In genomic region chr5:97111207-97111910, GRCm38 (mm10) we compare ENCODE assay signal across 8 mouse cellular contexts. TPM values are rescaled to one million over a fixed set of nuclear protein-coding genes. Genes with fewer than 3 reads are reported as not detected.
DNase-seq lines count a peak whose midpoint lies in the region; ATAC-seq and TF ChIP-seq lines count a peak whose summit lies in the region.

Gene Paqr3, minus strand, starts transcription at chr5:97111596.

- no peak for TF ChIP-seq RAD21 in MEL (IDR thresholded peaks at IDR 0.05; ENCODE audit: low read depth, low read length)

- no peak for TF ChIP-seq EP300 in MEL (IDR thresholded peaks at IDR 0.05; ENCODE audit: low read depth in 1 of 2, low read length in 2 of 2)

- no peak for TF ChIP-seq CTCF in MEL (IDR thresholded peaks at IDR 0.05 in 2 of 3, conservative IDR thresholded peaks at IDR 0.05 in 1 of 3; ENCODE audit: control insufficient read depth in 1 of 3, insufficient read depth in 1 of 3, low read depth in 2 of 3, low read length in 3 of 3, poor library complexity in 1 of 3, severe bottlenecking in 1 of 3)
- no peak for TF ChIP-seq CTCF in cerebellum, adult 2 months (IDR thresholded peaks at IDR 0.05; ENCODE audit: borderline replicate concordance, insufficient read depth, low read depth, low read length)

- H3K4me3 ChIP-seq in MEL (ENCODE audit: control insufficient read depth in 1 of 2, insufficient read depth in 1 of 2, low read depth in 2 of 2, low read length in 2 of 2): peak within 1 kb of the TSS; percentile 72 to 90
- peak within 1 kb of the TSS; percentile 99 for H3K4me3 ChIP-seq in cerebellum, adult 2 months (replicated peaks; ENCODE audit: insufficient read depth, low read depth, low read length)
- H3K4me3 ChIP-seq in lung, embryonic 16.5 days (ENCODE audit: low read length): peak within 1 kb of the TSS; percentile 77

- peak; percentile 96 for DNase-seq in MEL (ENCODE audit: low read depth, low spot score)
- peak; percentile 98 to 99 for DNase-seq in cerebellum, adult 2 months
- DNase-seq in forelimb bud, embryonic 11.5 days (ENCODE audit: low read depth, low spot score): peak; percentile 94
- peak; percentile 83 for DNase-seq in layer of hippocampus, adult 9-10 months (ENCODE audit: low spot score)
- peak; percentile 96 for DNase-seq in ovary, postnatal 10 days (ENCODE audit: low spot score)
- DNase-seq in thymus, postnatal 10 days (ENCODE audit: low spot score in 2 of 2): peak; percentile 89 to 92

- TF ChIP-seq POLR2A in MEL (IDR thresholded peaks at IDR 0.05; ENCODE audit: control insufficient read depth in 1 of 2, insufficient read depth in 1 of 2, low read depth in 1 of 2, low read length in 2 of 2, poor library complexity in 1 of 2): peak; percentile 34 to 55; a peak in 1 of 4 replicates
- peak; percentile 53 for TF ChIP-seq POLR2A in cerebellum, adult 2 months (IDR thresholded peaks at IDR 0.05; ENCODE audit: borderline replicate concordance, insufficient read depth, low read length)

- H3K27ac ChIP-seq in MEL (ENCODE audit: control insufficient read depth, low read depth, low read length): no peak within 1 kb of the TSS
- H3K27ac ChIP-seq in cerebellum, adult 2 months (ENCODE audit: insufficient read depth, low read length): peak within 1 kb of the TSS; percentile 43; the same call in 1 of the 2 replicates
- peak within 1 kb of the TSS; percentile 46; the same call in 1 of the 2 replicates for H3K27ac ChIP-seq in lung, embryonic 16.5 days (ENCODE audit: low read length)

- peaks cover 17 to 27% of the 10 kb centered on the region in 2 experiments; a peak in 3 of 4 replicates for H3K4me1 ChIP-seq in MEL (ENCODE audit: control insufficient read depth in 1 of 2, insufficient read depth in 2 of 2, low read length in 2 of 2)
- H3K4me1 ChIP-seq in cerebellum, adult 2 months (ENCODE audit: control insufficient read depth, insufficient read depth, low read length): no peaks in the 10 kb centered on the region; the same call in 1 of the 2 replicates
- peaks cover 7% of the 10 kb centered on the region for H3K4me1 ChIP-seq in lung, embryonic 16.5 days (replicated peaks; ENCODE audit: control insufficient read depth, insufficient read depth, low read length)

- H3K4me2 ChIP-seq in lung, embryonic 16.5 days (ENCODE audit: low read depth, low read length): peak within 1 kb of the TSS; percentile 97

- peaks cover 0 to 21% of the 10 kb centered on the region in 2 experiments; a peak in 2 of 4 replicates for H3K36me3 ChIP-seq in MEL (ENCODE audit: control insufficient read depth in 1 of 2, insufficient read depth in 2 of 2, low read length in 2 of 2)
- H3K36me3 ChIP-seq in lung, embryonic 16.5 days (ENCODE audit: control insufficient read depth, insufficient read depth, low read length): no peaks in the 10 kb centered on the region

- no peaks in the 10 kb centered on the region for H3K27me3 ChIP-seq in MEL (ENCODE audit: control insufficient read depth in 1 of 2, insufficient read depth in 2 of 2, low read length in 2 of 2)
- H3K27me3 ChIP-seq in cerebellum, adult 2 months (ENCODE audit: control insufficient read depth, insufficient read depth, low read length): no peaks in the 10 kb centered on the region
- no peaks in the 10 kb centered on the region for H3K27me3 ChIP-seq in lung, embryonic 16.5 days (ENCODE audit: control insufficient read depth, insufficient read depth, low read depth, low read length)

- H3K9me3 ChIP-seq in MEL (replicated peaks; ENCODE audit: insufficient read depth, low read length): no peaks in the 10 kb centered on the region
- no peaks in the 10 kb centered on the region for H3K9me3 ChIP-seq in lung, embryonic 16.5 days (ENCODE audit: control insufficient read depth, low read length)

- H3K79me2 ChIP-seq in MEL (ENCODE audit: control insufficient read depth, insufficient read depth, low read length, poor library complexity): no peaks in the 10 kb centered on the region

- peak within 1 kb of the TSS; percentile 75 for H3K9ac ChIP-seq in MEL (ENCODE audit: control insufficient read depth, low read depth, low read length, poor library complexity, severe bottlenecking)
- H3K9ac ChIP-seq in lung, embryonic 16.5 days (ENCODE audit: low read length): peak within 1 kb of the TSS; percentile 81

- ATAC-seq in hematopoietic stem cell, adult 5-6 weeks (replicated peaks in 1 of 2; ENCODE audit: insufficient read depth in 1 of 2, low FRiP score in 2 of 2, low TSS enrichment in 1 of 2, low read depth in 1 of 2, poor library complexity in 2 of 2, severe bottlenecking in 2 of 2): peak; percentile 96 to 98
- peak; percentile 98 for ATAC-seq in lung, embryonic 16.5 days (ENCODE audit: low read depth)

- WGBS in cerebellum, adult 2 months: under 1% methylated on average over 58 of the region's 62 CpGs
- 0% methylated on average over 56 of the region's 62 CpGs for WGBS in lung, embryonic 16.5 days

TF ChIP-seq in MEL, 35 proteins besides CTCF, POLR2A, EP300 and RAD21:
- no peak for TF ChIP-seq MYC (IDR thresholded peaks at IDR 0.05; ENCODE audit: low read depth, low read length)
- TF ChIP-seq POLR2AphosphoS5 (IDR thresholded peaks at IDR 0.05; ENCODE audit: borderline replicate concordance, low read depth, low read length): no peak
- TF ChIP-seq NELFE (IDR thresholded peaks at IDR 0.05; ENCODE audit: low read depth, low read length): peak; percentile 59
- TF ChIP-seq JUND (IDR thresholded peaks at IDR 0.05; ENCODE audit: low read depth, low read length): no peak
- TF ChIP-seq HCFC1 (IDR thresholded peaks at IDR 0.05; ENCODE audit: low read depth, low read length): peak; percentile 59
- peak; percentile 61 for TF ChIP-seq ELF1 (IDR thresholded peaks at IDR 0.05; ENCODE audit: low read depth, low read length)
- no peak for TF ChIP-seq ETS1 (IDR thresholded peaks at IDR 0.05; ENCODE audit: low read depth, low read length)
- TF ChIP-seq RCOR1 (IDR thresholded peaks at IDR 0.05; ENCODE audit: low read depth, low read length): no peak
- TF ChIP-seq MXI1 (IDR thresholded peaks at IDR 0.05; ENCODE audit: low read depth, low read length): 0 out of 2 replicates have a peak, but pooled peaks have one; percentile 34
- no peak for TF ChIP-seq E2F4 (IDR thresholded peaks at IDR 0.05; ENCODE audit: borderline replicate concordance, low read depth, low read length)
- no peak for TF ChIP-seq POLR2AphosphoS2 (IDR thresholded peaks at IDR 0.05; ENCODE audit: low read length)
- no peak for TF ChIP-seq ZNF384 (IDR thresholded peaks at IDR 0.05; ENCODE audit: low read depth, low read length)
- TF ChIP-seq USF1 (IDR thresholded peaks at IDR 0.05; ENCODE audit: low read depth, low read length): no peak
- no peak for TF ChIP-seq CHD1 (IDR thresholded peaks at IDR 0.05; ENCODE audit: low read depth, low read length)
- no peak for TF ChIP-seq KAT2A (conservative IDR thresholded peaks at IDR 0.05; ENCODE audit: low read depth, low read length)
- TF ChIP-seq MEF2A (IDR thresholded peaks at IDR 0.05; ENCODE audit: extremely low read depth, insufficient replicate concordance, low read depth, low read length, poor library complexity, severe bottlenecking): no peak
- TF ChIP-seq UBTF (IDR thresholded peaks at IDR 0.05; ENCODE audit: borderline replicate concordance, insufficient read depth, low read depth, low read length): no peak
- no peak for TF ChIP-seq TBP (IDR thresholded peaks at IDR 0.05; ENCODE audit: low read depth, low read length)
- TF ChIP-seq TCF12 (IDR thresholded peaks at IDR 0.05; ENCODE audit: low read depth, low read length): no peak
- TF ChIP-seq NRF1 (IDR thresholded peaks at IDR 0.05; ENCODE audit: insufficient read depth, low read depth, low read length, poor library complexity, severe bottlenecking): no peak
- no peak for TF ChIP-seq ZC3H11A (IDR thresholded peaks at IDR 0.05; ENCODE audit: low read depth, low read length)
- no peak for TF ChIP-seq GABPA (IDR thresholded peaks at IDR 0.05; ENCODE audit: low read depth, low read length)
- TF ChIP-seq SMC3 (IDR thresholded peaks at IDR 0.05; ENCODE audit: low read depth, low read length): 0 out of 2 replicates have a peak, but pooled peaks have one; percentile 9
- no peak for TF ChIP-seq MAZ (IDR thresholded peaks at IDR 0.05; ENCODE audit: low read depth, low read length)
- no peak for TF ChIP-seq MAX (IDR thresholded peaks at IDR 0.05; ENCODE audit: low read length)

RNA-seq across cellular contexts. Expression of gene Paqr3, which starts in this region (rescaled TPM):
- 3.3 and 4.3 TPM in 2 replicates for total RNA-seq in MEL (2012; rRNA removed)
- 1 to 10 TPM in 1 of 2 experiments, not detected in 1; 6.4 TPM for polyA plus RNA-seq in MEL (2012; ENCODE audit: insufficient read depth in 1 of 2, insufficient read length in 2 of 2, low read depth in 1 of 2, low replicate concordance in 2 of 2, missing spikeins in 1 of 2)
- 14.6 and 16.5 TPM in 2 replicates for polyA plus RNA-seq in cerebellum, adult 2 months (2012; rRNA removed)
- 3.8 and 4.1 TPM in 2 replicates for total RNA-seq in hematopoietic stem cell, adult 5-6 weeks (2017)
- 1.8 and 2.7 TPM in 2 replicates for polyA plus RNA-seq in lung, embryonic 16.5 days (2015; fragmentation: Nextera tagmentation; extraction: Ambion mirVana)
